Comparison of ENCODE assay signal across 8 mouse cellular contexts in the genomic region with DNA sequence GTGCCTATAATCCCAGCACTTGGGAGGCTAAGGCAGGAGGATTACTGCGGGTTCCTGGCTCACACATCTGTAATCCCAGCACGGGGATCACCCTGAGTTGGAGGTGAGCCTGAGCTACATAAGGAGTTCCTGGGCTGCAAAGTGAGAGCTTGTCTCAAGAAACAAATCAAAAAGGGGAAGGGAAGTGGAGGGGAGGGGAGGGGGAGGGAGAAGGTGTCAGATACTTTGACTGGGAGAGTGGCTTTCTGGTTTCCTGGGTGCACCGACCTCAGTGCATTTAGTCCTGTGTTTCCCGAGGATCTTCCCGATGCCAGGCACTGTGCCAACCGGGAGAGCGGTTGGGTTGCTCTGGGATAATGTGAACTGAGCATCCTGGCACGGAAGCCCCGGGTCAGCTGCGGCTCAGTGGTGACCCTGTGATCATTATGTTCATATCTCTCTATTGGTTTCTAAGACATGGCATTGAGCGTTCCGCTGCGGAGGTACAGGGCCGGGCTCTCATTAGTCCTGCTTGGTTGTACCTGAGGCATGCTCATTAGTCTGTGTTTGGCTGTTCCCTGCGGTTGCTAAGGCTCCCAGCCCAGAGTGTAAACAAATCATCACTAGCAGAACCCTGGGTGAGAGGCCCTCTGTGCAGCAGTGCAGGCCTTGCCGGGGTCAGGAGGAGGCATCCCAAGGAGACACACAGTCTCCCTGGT. TPM values are rescaled to one million over a fixed set of nuclear protein-coding genes. Genes with fewer than 3 reads are reported as not detected.
DNase-seq lines count a peak whose midpoint lies in the region; ATAC-seq and TF ChIP-seq lines count a peak whose summit lies in the region.

No protein-coding gene starts in this region.

- WGBS in hindbrain, embryonic 12.5 days: 50% methylated on average over 16 of the region's 16 CpGs
- 55% methylated on average over 16 of the region's 16 CpGs for WGBS in hindbrain, embryonic 10.5 days
- WGBS in forebrain, embryonic 15.5 days: 19% methylated on average over 16 of the region's 16 CpGs
- 44% methylated on average over 16 of the region's 16 CpGs for WGBS in midbrain, embryonic 15.5 days

- no peak overlapping the region for H3K4me3 ChIP-seq in hindbrain, embryonic 12.5 days
- no peak overlapping the region for H3K4me3 ChIP-seq in hindbrain, embryonic 10.5 days
- H3K4me3 ChIP-seq in forebrain, embryonic 15.5 days: no peak overlapping the region
- H3K4me3 ChIP-seq in midbrain, embryonic 15.5 days: no peak overlapping the region

- H3K4me2 ChIP-seq in hindbrain, embryonic 12.5 days (replicated peaks): no peak overlapping the region
- no peak overlapping the region for H3K4me2 ChIP-seq in forebrain, embryonic 15.5 days (replicated peaks)
- no peak overlapping the region for H3K4me2 ChIP-seq in midbrain, embryonic 15.5 days

- H3K9me3 ChIP-seq in hindbrain, embryonic 12.5 days (replicated peaks): no peaks in the 10 kb centered on the region
- H3K9me3 ChIP-seq in hindbrain, embryonic 10.5 days: no peaks in the 10 kb centered on the region
- no peaks in the 10 kb centered on the region for H3K9me3 ChIP-seq in forebrain, embryonic 15.5 days
- H3K9me3 ChIP-seq in midbrain, embryonic 15.5 days: no peaks in the 10 kb centered on the region

- in situ Hi-C loops in Patski (cut with MboI; ENCODE audit: low pct_unique_long_range_greater_than_20kb): loop anchor here (25.0 kb wide), 1 partner anchor 295 kb away; no protein-coding TSS in a partner anchor

- POLR2A ChIA-PET in Patski (lab: Charles Lee): interaction anchor here (0.6 kb wide), 2 partner anchors 55 to 1726 kb away, joined by 3 to 6 read pairs; no protein-coding TSS in a partner anchor

- no peak for TF ChIP-seq CTCF in Patski (IDR thresholded peaks at IDR 0.05)

- no peaks in the 10 kb centered on the region for H3K27me3 ChIP-seq in hindbrain, embryonic 12.5 days
- no peaks in the 10 kb centered on the region for H3K27me3 ChIP-seq in hindbrain, embryonic 10.5 days (ENCODE audit: insufficient read depth, poor library complexity, severe bottlenecking)
- H3K27me3 ChIP-seq in Patski: no peaks in the 10 kb centered on the region
- no peaks in the 10 kb centered on the region for H3K27me3 ChIP-seq in forebrain, embryonic 15.5 days
- H3K27me3 ChIP-seq in midbrain, embryonic 15.5 days (replicated peaks): no peaks in the 10 kb centered on the region

- H3K9ac ChIP-seq in hindbrain, embryonic 12.5 days: no peak overlapping the region
- H3K9ac ChIP-seq in forebrain, embryonic 15.5 days (replicated peaks): no peak overlapping the region
- no peak overlapping the region for H3K9ac ChIP-seq in midbrain, embryonic 15.5 days

- no peak for DNase-seq in hindbrain, embryonic 10.5 days (ENCODE audit: low spot score)
- DNase-seq in Patski (ENCODE audit: low read depth, low spot score): no peak
- no peak for DNase-seq in frontal cortex, postnatal 10 days (ENCODE audit: low spot score in 2 of 2)
- no peak for DNase-seq in right cerebral cortex, postnatal 36 days (ENCODE audit: low spot score in 2 of 2)
- DNase-seq in left cerebral cortex, adult 11 months (ENCODE audit: low spot score): no peak

- 0 out of 2 replicates have a peak, but pooled peaks have one; percentile 26 for ATAC-seq in hindbrain, embryonic 12.5 days (ENCODE audit: low FRiP score)
- peak; percentile 48 for ATAC-seq in Patski
- peak; percentile 71 for ATAC-seq in forebrain, embryonic 15.5 days (replicated peaks)
- peak; percentile 50; the same call in 1 of the 2 replicates for ATAC-seq in midbrain, embryonic 15.5 days (replicated peaks)

- no peak overlapping the region for H3K27ac ChIP-seq in hindbrain, embryonic 12.5 days
- H3K27ac ChIP-seq in hindbrain, embryonic 10.5 days: no peak overlapping the region
- 0 out of 2 replicates have a peak overlapping the region, but pooled peaks have one; percentile 12 for H3K27ac ChIP-seq in forebrain, embryonic 15.5 days (replicated peaks)
- peak overlapping the region; percentile 48 for H3K27ac ChIP-seq in midbrain, embryonic 15.5 days

- no peaks in the 10 kb centered on the region for H3K36me3 ChIP-seq in hindbrain, embryonic 12.5 days
- H3K36me3 ChIP-seq in hindbrain, embryonic 10.5 days: no peaks in the 10 kb centered on the region
- H3K36me3 ChIP-seq in forebrain, embryonic 15.5 days: no peaks in the 10 kb centered on the region
- H3K36me3 ChIP-seq in midbrain, embryonic 15.5 days (replicated peaks): no peaks in the 10 kb centered on the region

- CTCF ChIA-PET in Patski (lab: Charles Lee): interaction anchor here (1.1 to 3.9 kb wide), 5 partner anchors 8 to 79 kb away, joined by 4 to 18 read pairs (median 4); no protein-coding TSS in a partner anchor

- H3K4me1 ChIP-seq in hindbrain, embryonic 12.5 days: no peaks in the 10 kb centered on the region
- H3K4me1 ChIP-seq in hindbrain, embryonic 10.5 days (replicated peaks): peaks cover under 1% of the 10 kb centered on the region
- peaks cover 21% of the 10 kb centered on the region for H3K4me1 ChIP-seq in forebrain, embryonic 15.5 days
- peaks cover 6% of the 10 kb centered on the region for H3K4me1 ChIP-seq in midbrain, embryonic 15.5 days

RNA-seq across cellular contexts. Expression of a gene that starts 28.1 kb away (rescaled TPM):
- 232 and 233 TPM in 2 replicates for polyA plus RNA-seq in hindbrain, embryonic 12.5 days (2016; fragmentation: Nextera tagmentation; extraction: Ambion mirVana)
- 222 and 241 TPM in 2 replicates for polyA plus RNA-seq in hindbrain, embryonic 10.5 days (2016; fragmentation: Nextera tagmentation; extraction: Ambion mirVana)
- 498 TPM for polyA plus RNA-seq in Patski (2021)
- 272 and 293 TPM in 2 replicates for polyA plus RNA-seq in forebrain, embryonic 15.5 days (2015; fragmentation: Nextera tagmentation; extraction: Ambion mirVana)
- 334 and 335 TPM in 2 replicates for polyA plus RNA-seq in midbrain, embryonic 15.5 days (2015; fragmentation: Nextera tagmentation; extraction: Ambion mirVana)

RNA-seq across cellular contexts. Expression of a gene that starts 49.8 kb away (rescaled TPM):
- 7.6 and 8.6 TPM in 2 replicates for polyA plus RNA-seq in hindbrain, embryonic 12.5 days (2016; fragmentation: Nextera tagmentation; extraction: Ambion mirVana)
- 9.3 and 10.8 TPM in 2 replicates for polyA plus RNA-seq in hindbrain, embryonic 10.5 days (2016; fragmentation: Nextera tagmentation; extraction: Ambion mirVana)
- 5.4 TPM for polyA plus RNA-seq in Patski (2021)
- polyA plus RNA-seq in forebrain, embryonic 15.5 days (2015; fragmentation: Nextera tagmentation; extraction: Ambion mirVana): 3.4 and 4.2 TPM in 2 replicates
- 5.1 and 5.5 TPM in 2 replicates for polyA plus RNA-seq in midbrain, embryonic 15.5 days (2015; fragmentation: Nextera tagmentation; extraction: Ambion mirVana)

Comparison
In these comparisons a context has a peak if more than half of its experiments do, and no peak if none do; other contexts are left out.
1. H3K27ac ChIP-seq: peak in forebrain, embryonic 15.5 days (single experiment) and midbrain, embryonic 15.5 days (single experiment); none in hindbrain, embryonic 12.5 days (single experiment) and hindbrain, embryonic 10.5 days (single experiment).
2. Peak in every context shown above with its lines, with median percentiles within 50 percentile points of each other: ATAC-seq.